Mouse (Mus musculus) gastrocnemius, adult 8-10 months (tissue): Measurements from ENCODE around the gene A530032D15Rik. TPM values are rescaled to one million over a fixed set of nuclear protein-coding genes. Genes with fewer than 3 reads are reported as not detected.
"Not testable (repeated sequence)": the region's sequence is repeated elsewhere in the genome, so short reads cannot be mapped to it uniquely, and the experiment has no call there.

Source experiments
- DNase-seq, 2 experiments: peaks; one replicate each; pipeline ENCODE4 v3.0.0; 2022; ENCODE audit warnings: low spot score in 2 of 2
- total RNA-seq, 4 experiments: library from RNA; stranded (reverse); gene quantifications; 2 replicates each; pipeline ENCODE4 v1.2.4; 2022

The A530032D15Rik gene
- under 1 TPM in 2 of 4 experiments, not detected in 2; 0.43 to 0.56 TPM for total RNA-seq

GRCm38 (mm10) chr1:85109753-85110152 is at the start of gene A530032D15Rik:
Gene A530032D15Rik (minus strand): TSS chr1:85109853.
- DNase-seq = not testable (repeated sequence)

- not testable (repeated sequence) for DNase-seq
Observed at GRCm38 (mm10) chr1:85155151-85155550, 45.5 kb upstream of the A530032D15Rik start.

GRCm38 (mm10) chr1:85133671-85134070 is 24.0 kb upstream of the A530032D15Rik start:
- not testable (repeated sequence) for DNase-seq

GRCm38 (mm10) chr1:85121841-85122240 is 12.2 kb upstream of the A530032D15Rik start:
- DNase-seq = not testable (repeated sequence)

GRCm38 (mm10) chr1:85118341-85118740 is 8.7 kb upstream of the A530032D15Rik start:
- DNase-seq = not testable (repeated sequence)

GRCm38 (mm10) chr1:85117537-85117936 is 7.9 kb upstream of the A530032D15Rik start:
- not testable (repeated sequence) for DNase-seq

GRCm38 (mm10) chr1:85114666-85115402 is 5.2 kb upstream of the A530032D15Rik start:
- DNase-seq = not testable (repeated sequence)

GRCm38 (mm10) chr1:85114078-85114477 is 4.4 kb upstream of the A530032D15Rik start:
- DNase-seq = not testable (repeated sequence)

- not testable (repeated sequence) for DNase-seq
Observed at GRCm38 (mm10) chr1:85112889-85113288, 3.2 kb upstream of the A530032D15Rik start.

GRCm38 (mm10) chr1:85112266-85112665 is 2.6 kb upstream of the A530032D15Rik start:
- not testable (repeated sequence) for DNase-seq

GRCm38 (mm10) chr1:85111572-85111971 is 1.9 kb upstream of the A530032D15Rik start:
- DNase-seq = not testable (repeated sequence)

GRCm38 (mm10) chr1:85110876-85111275 is 1.2 kb upstream of the A530032D15Rik start:
- not testable (repeated sequence) for DNase-seq

GRCm38 (mm10) chr1:85106013-85106412 is 3.6 kb downstream of the A530032D15Rik start:
- DNase-seq = not testable (repeated sequence)

- not testable (repeated sequence) for DNase-seq
Observed at GRCm38 (mm10) chr1:85105336-85105735, 4.3 kb downstream of the A530032D15Rik start.

- not testable (repeated sequence) for DNase-seq
Observed at GRCm38 (mm10) chr1:85101754-85102153, 7.9 kb downstream of the A530032D15Rik start.

GRCm38 (mm10) chr1:85099864-85100263 is 9.8 kb downstream of the A530032D15Rik start, which contains the start of gene Gm10553:
Gene Gm10553 (plus strand): TSS chr1:85100164.
- DNase-seq = not testable (repeated sequence)

- DNase-seq = peak in 1 of 2 experiments; percentile 30
Observed at GRCm38 (mm10) chr1:85099081-85099480, 10.6 kb downstream of the A530032D15Rik start.

- not testable (repeated sequence) for DNase-seq
Observed at GRCm38 (mm10) chr1:85093011-85093572, 16.6 kb downstream of the A530032D15Rik start.

GRCm38 (mm10) chr1:85092169-85092568 is 17.5 kb downstream of the A530032D15Rik start:
- not testable (repeated sequence) for DNase-seq

- not testable (repeated sequence) for DNase-seq
Observed at GRCm38 (mm10) chr1:85086211-85086610, 23.4 kb downstream of the A530032D15Rik start.

GRCm38 (mm10) chr1:85084803-85085202 is 24.9 kb downstream of the A530032D15Rik start:
- not testable (repeated sequence) for DNase-seq

- DNase-seq = not testable (repeated sequence)
Observed at GRCm38 (mm10) chr1:85073099-85073498, 36.6 kb downstream of the A530032D15Rik start.
